Mouse (Mus musculus) MEL (cell line): ENCODE results near the gene Gne.

Source experiments
- CHD2 ChIP-seq: IDR thresholded peaks from 2 replicates; pipeline ENCODE4 v1.6.1; 2011; ENCODE audit warnings: low read length, improper control_type of control experiment
- CTCF ChIP-seq, 3 experiments: IDR thresholded peaks in 2 of 3; conservative IDR thresholded peaks in 1 of 3; 2 replicates each; pipeline ENCODE4 v1.5.1; 2011 to 2012; ENCODE audit warnings: low read length in 3 of 3, low read depth in 2 of 3, mild to moderate bottlenecking in 2 of 3, improper control_type of control experiment in 1 of 3, inconsistent platforms in 1 of 3, mixed read lengths in 1 of 3, moderate library complexity in 1 of 3; ENCODE audit not compliant: control insufficient read depth in 1 of 3, insufficient read depth in 1 of 3, poor library complexity in 1 of 3, severe bottlenecking in 1 of 3
- GABPA ChIP-seq: IDR thresholded peaks from 2 replicates; pipeline ENCODE4 v1.6.1; 2012; ENCODE audit warnings: low read depth, mild to moderate bottlenecking, inconsistent platforms, low read length, improper control_type of control experiment, moderate library complexity
- HCFC1 ChIP-seq: IDR thresholded peaks from 2 replicates; pipeline ENCODE4 v1.6.1; 2012; ENCODE audit warnings: low read depth, mild to moderate bottlenecking, inconsistent platforms, low read length, improper control_type of control experiment, moderate library complexity
- POLR2A ChIP-seq, 2 experiments: IDR thresholded peaks; 2 replicates each; pipeline ENCODE4 v1.6.1; 2011 to 2012; ENCODE audit warnings: low read length in 2 of 2, mild to moderate bottlenecking in 2 of 2, control low read depth in 1 of 2, improper control_type of control experiment in 1 of 2, low read depth in 1 of 2, moderate library complexity in 1 of 2; ENCODE audit not compliant: control insufficient read depth in 1 of 2, insufficient read depth in 1 of 2, poor library complexity in 1 of 2
- POLR2AphosphoS5 ChIP-seq: IDR thresholded peaks from 2 replicates; pipeline ENCODE4 v1.6.1; 2012; ENCODE audit warnings: low read depth, borderline replicate concordance, mild to moderate bottlenecking, inconsistent platforms, low read length, moderate library complexity, mixed read lengths

GRCm38 (mm10) chr4:44110771-44111170 is 26.8 kb upstream of the Gne start:
- TF ChIP-seq POLR2AphosphoS5 (no peak), HCFC1 (no peak), CHD2 (no peak), GABPA (no peak), POLR2A (IDR thresholded peaks at IDR 0.05; ENCODE audit: control insufficient read depth in 1 of 2, insufficient read depth in 1 of 2, low read depth in 1 of 2, low read length in 2 of 2, poor library complexity in 1 of 2) (no peak), CTCF (IDR thresholded peaks at IDR 0.05 in 2 of 3, conservative IDR thresholded peaks at IDR 0.05 in 1 of 3; ENCODE audit: control insufficient read depth in 1 of 3, insufficient read depth in 1 of 3, low read depth in 2 of 3, low read length in 3 of 3, poor library complexity in 1 of 3, severe bottlenecking in 1 of 3) (no peak)
